In genomic region chr2:85123187-85123868, GRCm38 (mm10) we compare ENCODE assay signal across 8 mouse cellular contexts. TPM values are rescaled to one million over a fixed set of nuclear protein-coding genes. Genes with fewer than 3 reads are reported as not detected.
A peak's percentile ranks its signal among the peaks of the same experiment; 100 is the strongest.
DNase-seq lines count a peak whose midpoint lies in the region; ATAC-seq and TF ChIP-seq lines count a peak whose summit lies in the region.

No protein-coding gene starts in this region.

- intact Hi-C loops in left cerebral cortex, adult 2 months (cut with DNase I), result loop anchor here (1.0 to 5.0 kb wide), 3 partner anchors 438 to 1339 kb away; no protein-coding TSS in a partner anchor

- TF ChIP-seq EP300 in MEL (IDR thresholded peaks at IDR 0.05; ENCODE audit: low read depth in 1 of 2, low read length in 2 of 2), result no peak

- TF ChIP-seq POLR2A in MEL (IDR thresholded peaks at IDR 0.05; ENCODE audit: control insufficient read depth in 1 of 2, insufficient read depth in 1 of 2, low read depth in 1 of 2, low read length in 2 of 2, poor library complexity in 1 of 2), result no peak

- no peak overlapping the region for H3K27ac ChIP-seq in heart, embryonic 10.5 days
- no peak overlapping the region for H3K27ac ChIP-seq in MEL (ENCODE audit: control insufficient read depth, low read depth, low read length)
- no peak overlapping the region for H3K27ac ChIP-seq in hindbrain, embryonic 12.5 days
- no peak overlapping the region for H3K27ac ChIP-seq in left cerebral cortex, adult 2 months
- no peak overlapping the region for H3K27ac ChIP-seq in midbrain, embryonic 15.5 days

- peak; percentile 66 for ATAC-seq in hindbrain, embryonic 12.5 days (ENCODE audit: low FRiP score)
- peak; percentile 88 for ATAC-seq in midbrain, embryonic 15.5 days (replicated peaks)

- H3K4me1 ChIP-seq in heart, embryonic 10.5 days, result no peaks in the 10 kb centered on the region
- no peaks in the 10 kb centered on the region for H3K4me1 ChIP-seq in MEL (ENCODE audit: control insufficient read depth in 1 of 2, insufficient read depth in 2 of 2, low read length in 2 of 2)
- no peaks in the 10 kb centered on the region for H3K4me1 ChIP-seq in hindbrain, embryonic 12.5 days
- no peaks in the 10 kb centered on the region for H3K4me1 ChIP-seq in midbrain, embryonic 15.5 days

- no peaks in the 10 kb centered on the region for H3K9me3 ChIP-seq in heart, embryonic 10.5 days
- no peaks in the 10 kb centered on the region for H3K9me3 ChIP-seq in MEL (replicated peaks; ENCODE audit: insufficient read depth, low read length)
- no peaks in the 10 kb centered on the region for H3K9me3 ChIP-seq in hindbrain, embryonic 12.5 days (replicated peaks)
- no peaks in the 10 kb centered on the region for H3K9me3 ChIP-seq in midbrain, embryonic 15.5 days

- WGBS in heart, embryonic 10.5 days, result 26% methylated on average over 5 of the region's 5 CpGs
- WGBS in hindbrain, embryonic 12.5 days, result 24% methylated on average over 5 of the region's 5 CpGs
- WGBS in midbrain, embryonic 15.5 days, result 30% methylated on average over 5 of the region's 5 CpGs

- no peak overlapping the region for H3K4me2 ChIP-seq in hindbrain, embryonic 12.5 days (replicated peaks)
- no peak overlapping the region for H3K4me2 ChIP-seq in midbrain, embryonic 15.5 days

- no peaks in the 10 kb centered on the region for H3K79me2 ChIP-seq in MEL (ENCODE audit: control insufficient read depth, insufficient read depth, low read length, poor library complexity)

- peak; percentile 97 for TF ChIP-seq RAD21 in MEL (IDR thresholded peaks at IDR 0.05; ENCODE audit: low read depth, low read length)

- no peaks in the 10 kb centered on the region for H3K36me3 ChIP-seq in heart, embryonic 10.5 days
- H3K36me3 ChIP-seq in MEL (ENCODE audit: control insufficient read depth in 1 of 2, insufficient read depth in 2 of 2, low read length in 2 of 2), result no peaks in the 10 kb centered on the region
- no peaks in the 10 kb centered on the region for H3K36me3 ChIP-seq in hindbrain, embryonic 12.5 days
- no peaks in the 10 kb centered on the region for H3K36me3 ChIP-seq in midbrain, embryonic 15.5 days (replicated peaks)

- H3K4me3 ChIP-seq in heart, embryonic 10.5 days, result no peak overlapping the region
- H3K4me3 ChIP-seq in MEL (ENCODE audit: control insufficient read depth in 1 of 2, insufficient read depth in 1 of 2, low read depth in 2 of 2, low read length in 2 of 2), result no peak overlapping the region
- H3K4me3 ChIP-seq in hindbrain, embryonic 12.5 days, result no peak overlapping the region
- no peak overlapping the region for H3K4me3 ChIP-seq in left cerebral cortex, adult 2 months
- no peak overlapping the region for H3K4me3 ChIP-seq in midbrain, embryonic 15.5 days

- DNase-seq in heart, adult 8-10 months (ENCODE audit: low spot score), result peak; percentile 64
- no peak for DNase-seq in heart, embryonic 10.5 days (ENCODE audit: low spot score)
- peak; percentile 74 for DNase-seq in MEL (ENCODE audit: low read depth, low spot score)
- DNase-seq in cerebellum, postnatal 25 days, result peak; percentile 37 to 62
- DNase-seq in left cerebral cortex, adult 2 months (ENCODE audit: extremely low spot score in 1 of 2, low spot score in 2 of 2), result peak; percentile 56 to 57
- DNase-seq in urinary bladder, adult 2 months (ENCODE audit: low spot score), result no peak

- no peak overlapping the region for H3K9ac ChIP-seq in MEL (ENCODE audit: control insufficient read depth, low read depth, low read length, poor library complexity, severe bottlenecking)
- H3K9ac ChIP-seq in hindbrain, embryonic 12.5 days, result no peak overlapping the region
- no peak overlapping the region for H3K9ac ChIP-seq in midbrain, embryonic 15.5 days

- TF ChIP-seq CTCF in MEL (IDR thresholded peaks at IDR 0.05 in 2 of 3, conservative IDR thresholded peaks at IDR 0.05 in 1 of 3; ENCODE audit: control insufficient read depth in 1 of 3, insufficient read depth in 1 of 3, low read depth in 2 of 3, low read length in 3 of 3, poor library complexity in 1 of 3, severe bottlenecking in 1 of 3), result peak; percentile 61 to 92 (median 66)
- TF ChIP-seq CTCF in left cerebral cortex, adult 2 months (IDR thresholded peaks at IDR 0.05), result peak; percentile 94

- no peaks in the 10 kb centered on the region for H3K27me3 ChIP-seq in heart, embryonic 10.5 days (ENCODE audit: insufficient read depth, poor library complexity, severe bottlenecking)
- peaks cover 0 to 2% of the 10 kb centered on the region in 2 experiments; a peak in 2 of 4 replicates for H3K27me3 ChIP-seq in MEL (ENCODE audit: control insufficient read depth in 1 of 2, insufficient read depth in 2 of 2, low read length in 2 of 2)
- H3K27me3 ChIP-seq in hindbrain, embryonic 12.5 days, result no peaks in the 10 kb centered on the region
- H3K27me3 ChIP-seq in midbrain, embryonic 15.5 days (replicated peaks), result no peaks in the 10 kb centered on the region

TF ChIP-seq in MEL, 35 proteins besides CTCF, POLR2A, EP300 and RAD21:
- TF ChIP-seq GABPA (IDR thresholded peaks at IDR 0.05; ENCODE audit: low read depth, low read length), result no peak
- no peak for TF ChIP-seq TCF12 (IDR thresholded peaks at IDR 0.05; ENCODE audit: low read depth, low read length)
- TF ChIP-seq ZC3H11A (IDR thresholded peaks at IDR 0.05; ENCODE audit: low read depth, low read length), result peak; percentile 79
- TF ChIP-seq POLR2AphosphoS5 (IDR thresholded peaks at IDR 0.05; ENCODE audit: borderline replicate concordance, low read depth, low read length), result no peak
- TF ChIP-seq MYB (IDR thresholded peaks at IDR 0.05; ENCODE audit: low read depth, low read length), result no peak
- no peak for TF ChIP-seq BHLHE40 (IDR thresholded peaks at IDR 0.05; ENCODE audit: borderline replicate concordance, low read depth, low read length)
- no peak for TF ChIP-seq NELFE (IDR thresholded peaks at IDR 0.05; ENCODE audit: low read depth, low read length)
- no peak for TF ChIP-seq RCOR1 (IDR thresholded peaks at IDR 0.05; ENCODE audit: low read depth, low read length)
- TF ChIP-seq SMC3 (IDR thresholded peaks at IDR 0.05; ENCODE audit: low read depth, low read length), result peak; percentile 92
- TF ChIP-seq MEF2A (IDR thresholded peaks at IDR 0.05; ENCODE audit: extremely low read depth, insufficient replicate concordance, low read depth, low read length, poor library complexity, severe bottlenecking), result no peak
- no peak for TF ChIP-seq MAZ (IDR thresholded peaks at IDR 0.05; ENCODE audit: low read depth, low read length)
- no peak for TF ChIP-seq CHD2 (IDR thresholded peaks at IDR 0.05; ENCODE audit: low read length)
- no peak for TF ChIP-seq JUND (IDR thresholded peaks at IDR 0.05; ENCODE audit: low read depth, low read length)
- no peak for TF ChIP-seq ZKSCAN1 (IDR thresholded peaks at IDR 0.05; ENCODE audit: low read depth, low read length)

RNA-seq across cellular contexts. Expression of gene Aplnr, which starts 12.7 kb away (rescaled TPM):
- 10 to 100 TPM; 10.3 to 26.7 (median 25.4) TPM for total RNA-seq in heart, adult 8-10 months (2022)
- polyA plus RNA-seq in heart, embryonic 10.5 days (2016; fragmentation: Nextera tagmentation; extraction: Ambion mirVana), result 7.0 and 23.8 TPM in 2 replicates
- not detected in 2 replicates for total RNA-seq in MEL (2012; rRNA removed)
- not detected for polyA plus RNA-seq in MEL (2012; ENCODE audit: insufficient read depth in 1 of 2, insufficient read length in 2 of 2, low read depth in 1 of 2, low replicate concordance in 2 of 2, missing spikeins in 1 of 2)
- 41.5 and 48.4 TPM in 2 replicates for polyA plus RNA-seq in hindbrain, embryonic 12.5 days (2016; fragmentation: Nextera tagmentation; extraction: Ambion mirVana)
- total RNA-seq in left cerebral cortex, adult 2 months (2021), result under 1 TPM; 0.30 to 0.38 TPM
- 30.6 TPM in 2 replicates for polyA plus RNA-seq in midbrain, embryonic 15.5 days (2015; fragmentation: Nextera tagmentation; extraction: Ambion mirVana)
- 7.3 and 9.6 TPM in 2 replicates for polyA plus RNA-seq in urinary bladder, adult 2 months (2012; rRNA removed)

Comparison
In these comparisons a context has a peak if more than half of its experiments do, and no peak if none do; other contexts are left out.
1. DNase-seq: peak in heart, adult 8-10 months (single experiment), MEL (single experiment), cerebellum, postnatal 25 days (2 of 2) and left cerebral cortex, adult 2 months (2 of 2); none in heart, embryonic 10.5 days (single experiment) and urinary bladder, adult 2 months (single experiment).